Mouse (Mus musculus) heart, postnatal 36 days (tissue): Measurements from ENCODE around the gene Fbxw5. TPM values are rescaled to one million over a fixed set of nuclear protein-coding genes. Genes with fewer than 3 reads are reported as not detected.

ENCODE experiments used
- DNase-seq, 2 experiments: peaks; one replicate each; pipeline ENCODE4 v3.0.0; 2021 to 2022
- intact Hi-C: fragments of 180-260 bp; cut with DNase I; formaldehyde crosslinking; loops from one replicate; pipeline ENCODE4 v1.15.1; 2025
- total RNA-seq, 2 experiments: library from RNA; stranded (reverse); gene quantifications; 2 replicates each; pipeline ENCODE4 v1.2.3; 2021

Gene Fbxw5
- 10 to 100 TPM; 82.7 to 92.8 TPM for total RNA-seq

GRCm38 (mm10) chr2:25500576-25501405, at the start of gene Fbxw5:
Fbxw5 (plus strand) TSS chr2:25500750.
- intact Hi-C loops: loop anchor here (2.0 to 5.0 kb wide), 2 partner anchors 36 to 1402 kb away; partner anchors contain the start of gene Surf6
- DNase-seq: peak; percentile 76 to 79

- intact Hi-C loops: no loop called here
- DNase-seq: no peak
Observed at GRCm38 (mm10) chr2:25450853-25451647, 49.5 kb upstream of the Fbxw5 start.

- DNase-seq: no peak
- intact Hi-C loops: no loop called here
Observed at GRCm38 (mm10) chr2:25452951-25453350, 47.6 kb upstream of the Fbxw5 start.

GRCm38 (mm10) chr2:25456205-25456953, 44.2 kb upstream of the Fbxw5 start, which contains the start of gene Clic3:
Clic3 (plus strand) TSS chr2:25456838.
- intact Hi-C loops: no loop called here
- no peak for DNase-seq

GRCm38 (mm10) chr2:25457022-25457896, 43.3 kb upstream of the Fbxw5 start:
- intact Hi-C loops: no loop called here
- DNase-seq: no peak

GRCm38 (mm10) chr2:25458911-25459310, 41.6 kb upstream of the Fbxw5 start:
- intact Hi-C loops: no loop called here
- peak; percentile 40 to 51 for DNase-seq

- intact Hi-C loops: loop anchor here (2.0 kb wide), 1 partner anchor 29 kb away; no protein-coding TSS in a partner anchor
- no peak for DNase-seq
Observed at GRCm38 (mm10) chr2:25460135-25460534, 40.4 kb upstream of the Fbxw5 start.

- DNase-seq: peak; percentile 88 to 90
- intact Hi-C loops: loop anchor here (2.0 kb wide), 1 partner anchor 30 kb away; no protein-coding TSS in a partner anchor
Observed at GRCm38 (mm10) chr2:25460551-25461309, 39.8 kb upstream of the Fbxw5 start, which contains the start of gene Paxx. Paxx (minus strand) TSS chr2:25461094.

GRCm38 (mm10) chr2:25461407-25461806, 39.1 kb upstream of the Fbxw5 start:
- no peak for DNase-seq
- intact Hi-C loops: loop anchor here (2.0 kb wide), 1 partner anchor 31 kb away; no protein-coding TSS in a partner anchor

GRCm38 (mm10) chr2:25463630-25464029, 36.9 kb upstream of the Fbxw5 start:
- intact Hi-C loops: loop anchor here (2.0 kb wide), 1 partner anchor 37 kb away; the partner anchor contains the start of genes C8g and Fbxw5
- DNase-seq: no peak

GRCm38 (mm10) chr2:25465256-25465655, 35.3 kb upstream of the Fbxw5 start:
- no peak for DNase-seq
- intact Hi-C loops: loop anchor here (2.0 kb wide), 1 partner anchor 36 kb away; the partner anchor contains the start of genes C8g and Fbxw5

- intact Hi-C loops: loop anchor here (2.0 kb wide), 1 partner anchor 35 kb away; the partner anchor contains the start of genes C8g and Fbxw5
- no peak for DNase-seq
Observed at GRCm38 (mm10) chr2:25465816-25466635, 34.5 kb upstream of the Fbxw5 start.

- no peak for DNase-seq
Observed at GRCm38 (mm10) chr2:25467606-25468303, 32.8 kb upstream of the Fbxw5 start.

GRCm38 (mm10) chr2:25468962-25469915, 31.3 kb upstream of the Fbxw5 start:
- intact Hi-C loops: no loop called here

More at GRCm38 (mm10) chr2:25467606-25468303, 32.8 kb upstream of the Fbxw5 start:
- intact Hi-C loops: no loop called here

GRCm38 (mm10) chr2:25469969-25470368, 30.6 kb upstream of the Fbxw5 start, which contains the start of gene Ptgds:
Ptgds (minus strand) TSS chr2:25470046.
- no peak for DNase-seq

More at GRCm38 (mm10) chr2:25468962-25469915, 31.3 kb upstream of the Fbxw5 start:
- peak in 1 of 2 experiments; percentile 42 for DNase-seq

GRCm38 (mm10) chr2:25472550-25472949, 28.0 kb upstream of the Fbxw5 start:
- intact Hi-C loops: no loop called here
- DNase-seq: no peak

More at GRCm38 (mm10) chr2:25469969-25470368, 30.6 kb upstream of the Fbxw5 start, which contains the start of gene Ptgds:
- intact Hi-C loops: no loop called here
